Mouse (Mus musculus): ENCODE measurements around the gene Commd9.

- TF ChIP-seq CTCF (conservative IDR thresholded peaks at IDR 0.05; ENCODE audit: low read length), result no peak
- no peak for TF ChIP-seq POU5F1 (IDR thresholded peaks at IDR 0.05; ENCODE audit: borderline replicate concordance, low read length)
Observed at GRCm38 (mm10) chr2:101854792-101855191, 31.3 kb upstream of the Commd9 start.
